Mouse (Mus musculus): ENCODE measurements at regions not wholly inside any gene's neighbourhood (a gene's known extent, or its start where the extent isn't known, plus 50 kb on each side); places are given as distances from the start of the nearest gene placed in this dataset.

DNA sequence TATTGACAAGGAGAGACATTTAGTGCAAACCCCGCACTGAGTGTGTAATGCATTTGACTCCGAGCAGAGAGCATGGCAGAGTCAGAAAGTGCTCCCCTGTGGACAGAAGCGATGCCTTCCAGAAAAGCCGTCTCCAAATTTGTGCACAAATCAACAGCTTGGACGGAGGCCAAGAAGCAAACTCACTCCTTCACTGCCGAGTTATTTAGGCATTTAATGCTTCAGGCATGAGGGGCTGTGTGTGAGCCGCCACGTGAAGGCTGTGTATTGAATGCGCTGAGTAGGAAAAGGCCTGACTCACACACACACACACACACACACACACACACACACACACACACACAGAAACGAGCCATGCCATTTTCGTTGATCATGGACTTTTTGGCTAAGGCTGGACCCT, 453.7 kb downstream of the Cd83 start:
- no peak for DNase-seq (ENCODE audit: low read depth, low spot score)

- DNase-seq (ENCODE audit: low read depth, low spot score), result no peak
Observed at GRCm38 (mm10) chr13:44243211-44243610, 458.6 kb downstream of the Cd83 start.

DNA sequence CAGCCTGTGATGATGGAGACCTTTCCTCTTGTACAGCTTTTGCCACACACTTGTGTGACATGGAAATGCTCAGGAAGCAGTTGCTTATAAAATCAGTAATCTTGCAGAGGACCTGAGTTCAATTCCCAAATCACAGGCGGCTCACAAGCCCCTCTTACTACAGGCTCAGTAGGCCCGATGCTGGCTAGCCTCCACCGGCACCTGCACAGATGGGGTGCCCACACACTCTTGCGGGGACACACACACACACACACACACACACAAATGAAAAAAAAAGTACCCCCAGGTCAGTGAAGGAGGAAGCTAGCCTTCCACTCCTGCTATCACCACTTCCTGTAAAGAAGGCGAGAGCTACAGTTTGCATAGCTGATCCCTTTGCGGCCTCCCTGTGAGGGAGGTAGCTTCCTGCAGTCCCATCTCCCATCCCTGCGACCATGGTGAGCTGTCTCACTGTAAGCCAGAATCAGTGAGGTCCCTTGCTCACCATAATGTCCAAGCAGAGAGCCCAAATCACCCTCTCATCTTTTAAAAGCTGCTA, 462.2 kb downstream of the Cd83 start:
- DNase-seq (ENCODE audit: low read depth, low spot score), result no peak

- DNase-seq (ENCODE audit: low read depth, low spot score), result no peak
Observed at GRCm38 (mm10) chr13:44247861-44248260, 463.3 kb downstream of the Cd83 start.

DNA sequence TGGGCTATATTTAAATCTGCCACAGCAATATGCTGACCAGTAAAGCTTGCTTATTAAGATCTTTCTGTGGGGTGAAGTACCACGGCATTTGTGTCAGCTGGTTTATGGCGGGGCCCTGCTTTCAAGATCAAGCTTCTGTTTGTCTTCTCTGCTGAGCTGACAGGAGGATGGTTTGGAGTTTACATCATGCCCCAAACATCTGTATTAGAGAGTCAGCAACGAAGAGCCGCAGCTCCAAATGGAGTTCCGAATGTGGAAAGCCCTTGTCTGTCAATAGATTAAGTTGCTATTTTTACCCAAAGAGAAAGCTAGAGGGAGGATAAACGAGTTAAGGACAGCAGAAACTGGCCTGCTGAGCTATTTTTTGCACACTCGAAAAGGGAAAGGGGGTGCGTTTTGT, 463.8 kb downstream of the Cd83 start:
- no peak for DNase-seq (ENCODE audit: low read depth, low spot score)

GRCm38 (mm10) chr13:44249119-44249518, 464.5 kb downstream of the Cd83 start:
- no peak for DNase-seq (ENCODE audit: low read depth, low spot score)

DNA sequence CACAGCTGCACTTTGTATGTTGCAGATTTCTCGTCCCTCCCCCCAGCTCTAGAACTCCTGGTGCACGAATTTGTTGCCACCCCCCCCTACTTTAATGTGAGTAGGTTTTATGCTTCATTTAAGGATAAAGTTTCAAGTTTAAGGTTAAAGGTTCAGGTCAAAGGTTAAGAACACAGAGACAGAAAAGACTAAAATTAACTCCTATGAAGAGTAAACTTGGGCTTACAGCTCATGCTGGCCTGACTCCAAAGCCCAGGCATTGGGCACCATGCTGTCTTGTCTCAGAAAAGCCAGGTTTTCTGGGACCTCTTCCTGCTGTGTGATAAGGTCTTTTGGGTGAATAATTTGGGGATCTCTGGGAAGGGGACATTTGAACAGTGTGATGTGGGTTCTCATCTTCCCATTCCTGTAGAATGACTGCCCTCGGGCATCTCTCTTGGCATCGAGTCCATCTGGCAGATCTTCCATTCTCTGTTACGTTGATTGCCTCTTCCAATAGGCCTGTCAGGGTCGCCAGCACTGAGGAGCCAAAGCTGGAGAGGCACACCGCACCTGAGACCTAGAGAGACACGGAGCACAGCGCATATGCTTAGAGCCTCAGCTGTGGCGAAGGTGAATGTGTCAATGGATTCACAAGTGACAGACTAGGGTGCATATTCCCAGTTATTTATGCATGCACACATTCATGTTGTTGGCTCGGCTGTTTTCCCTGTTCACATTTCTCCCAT, 466.1 kb downstream of the Cd83 start:
- DNase-seq (ENCODE audit: low read depth, low spot score), result no peak

DNA sequence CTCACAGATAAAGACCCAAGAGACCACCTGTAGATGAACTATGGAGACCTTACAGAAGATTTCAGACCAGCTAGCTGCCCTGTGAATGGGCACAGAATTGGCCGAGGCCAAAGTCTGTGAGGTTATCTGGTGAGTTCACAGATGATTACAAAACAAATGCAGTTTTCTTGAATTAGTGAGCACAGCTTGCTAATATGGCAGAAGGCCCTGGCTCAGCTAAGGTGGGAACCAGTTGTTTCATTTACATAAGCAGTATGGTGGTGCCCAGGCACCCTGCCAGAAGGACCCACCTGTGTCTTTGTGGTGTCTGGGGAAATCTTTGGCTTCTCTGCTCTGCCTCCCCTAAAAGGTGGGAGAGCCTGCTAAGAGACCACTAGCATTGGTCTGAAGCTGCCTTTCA, 466.9 kb downstream of the Cd83 start:
- no peak for DNase-seq (ENCODE audit: low read depth, low spot score)

- DNase-seq (ENCODE audit: low read depth, low spot score), result no peak
Observed at GRCm38 (mm10) chr13:44252496-44252895, 467.9 kb downstream of the Cd83 start.

GRCm38 (mm10) chr13:44258422-44258821, 470.9 kb upstream of the Jarid2 start:
- no peak for DNase-seq (ENCODE audit: low read depth, low spot score)

- no peak for DNase-seq (ENCODE audit: low read depth, low spot score)
Observed at GRCm38 (mm10) chr13:44260039-44260438, 469.2 kb upstream of the Jarid2 start.

DNA sequence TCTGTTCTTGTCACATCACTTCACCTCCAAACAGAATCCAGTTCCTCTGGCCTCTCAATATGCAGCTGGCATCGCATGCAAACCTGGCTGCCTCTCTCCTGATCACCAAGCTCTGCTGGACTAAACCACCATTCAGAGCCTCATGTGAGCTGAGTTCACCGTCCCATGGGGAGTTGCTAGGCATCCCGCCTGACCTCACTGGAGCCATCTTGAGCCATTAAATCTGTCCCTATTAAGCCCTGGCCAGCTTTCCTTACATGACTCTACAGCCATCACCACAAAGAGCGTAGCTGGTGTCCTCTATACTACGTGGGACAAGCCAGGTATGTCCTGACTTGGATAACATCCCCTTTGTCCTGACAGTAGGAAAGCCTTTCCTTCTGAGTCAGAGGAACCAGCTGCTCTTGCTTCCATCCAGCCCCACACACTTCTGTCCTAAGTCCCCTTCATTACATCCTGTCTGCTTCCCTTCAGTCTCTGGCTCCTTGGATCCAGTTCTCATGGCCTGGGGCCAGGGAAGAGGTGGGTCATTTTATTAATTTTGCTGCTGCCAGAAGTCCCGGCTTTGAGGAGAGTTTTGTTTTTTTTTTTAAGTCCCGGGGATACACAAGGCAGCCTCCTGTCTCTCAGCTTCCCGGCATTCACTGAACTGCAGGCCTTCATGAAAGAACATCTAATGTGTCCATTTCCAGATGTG, 468.5 kb upstream of the Jarid2 start:
- no peak for DNase-seq (ENCODE audit: low read depth, low spot score)

GRCm38 (mm10) chr13:44272746-44273524, 456.3 kb upstream of the Jarid2 start:
- DNase-seq (ENCODE audit: low read depth, low spot score), result no peak

- DNase-seq (ENCODE audit: low read depth, low spot score), result no peak
Observed at GRCm38 (mm10) chr13:44277952-44278351, 451.3 kb upstream of the Jarid2 start.

- no peak for DNase-seq (ENCODE audit: low read depth, low spot score)
Observed at GRCm38 (mm10) chr13:44279036-44279435, 450.2 kb upstream of the Jarid2 start.

DNA sequence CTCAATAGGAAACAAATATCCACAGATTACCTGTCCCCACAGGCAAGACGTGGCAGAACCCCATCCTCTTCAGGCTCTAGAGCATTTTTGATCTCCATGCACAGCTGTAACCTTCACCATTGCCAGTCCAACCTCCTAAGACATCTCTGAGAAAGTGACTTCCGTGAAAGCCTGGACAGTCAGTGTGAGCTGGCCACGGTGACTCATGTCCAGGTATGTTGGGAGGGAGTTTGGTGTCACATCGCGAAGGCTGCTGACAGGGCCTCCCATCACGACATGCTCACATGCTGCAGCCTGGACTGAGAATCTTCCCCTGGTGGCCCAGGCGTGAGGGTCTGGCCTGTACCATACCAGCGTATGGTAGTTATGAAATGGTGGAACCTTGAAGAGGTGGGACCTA, 449.0 kb upstream of the Jarid2 start:
- DNase-seq (ENCODE audit: low read depth, low spot score), result no peak

DNA sequence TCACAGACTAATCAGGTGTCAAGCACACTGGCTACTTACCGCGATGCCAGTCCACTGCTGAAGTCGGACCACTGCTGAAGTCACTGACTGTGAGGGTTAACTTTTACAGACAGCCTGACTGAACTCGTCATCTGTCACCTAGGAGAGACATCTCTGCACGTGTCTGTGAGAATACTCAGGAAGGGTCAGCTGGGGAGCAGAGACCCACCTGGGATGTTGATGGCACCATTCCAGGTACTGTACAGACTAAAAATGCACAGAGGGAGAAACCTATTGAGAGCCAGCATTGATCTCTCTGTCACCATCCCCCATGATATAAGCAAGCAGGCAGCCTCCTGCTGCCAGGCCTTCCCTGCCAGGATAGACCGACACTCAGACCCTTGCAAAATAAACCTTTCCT, 447.5 kb upstream of the Jarid2 start:
- no peak for DNase-seq (ENCODE audit: low read depth, low spot score)

DNA sequence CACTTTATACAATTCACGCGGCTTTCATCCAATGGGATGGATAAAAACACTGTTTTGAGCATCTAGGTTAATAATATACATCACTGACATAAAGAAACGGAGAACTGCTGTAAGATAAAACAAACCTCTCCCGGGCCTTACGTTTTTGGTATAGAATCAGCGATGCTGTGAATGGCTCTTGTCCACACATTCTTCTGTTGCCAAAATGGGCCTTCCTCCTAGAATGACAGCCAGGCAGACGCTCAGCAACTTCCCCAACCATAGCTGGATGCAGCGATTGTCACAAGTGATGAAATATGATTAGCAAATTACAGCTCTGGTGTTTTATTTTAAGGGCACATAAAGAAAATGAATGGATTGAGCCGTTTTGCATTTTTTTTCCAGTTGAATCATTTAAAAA, 447.0 kb upstream of the Jarid2 start:
- no peak for DNase-seq (ENCODE audit: low read depth, low spot score)

DNA sequence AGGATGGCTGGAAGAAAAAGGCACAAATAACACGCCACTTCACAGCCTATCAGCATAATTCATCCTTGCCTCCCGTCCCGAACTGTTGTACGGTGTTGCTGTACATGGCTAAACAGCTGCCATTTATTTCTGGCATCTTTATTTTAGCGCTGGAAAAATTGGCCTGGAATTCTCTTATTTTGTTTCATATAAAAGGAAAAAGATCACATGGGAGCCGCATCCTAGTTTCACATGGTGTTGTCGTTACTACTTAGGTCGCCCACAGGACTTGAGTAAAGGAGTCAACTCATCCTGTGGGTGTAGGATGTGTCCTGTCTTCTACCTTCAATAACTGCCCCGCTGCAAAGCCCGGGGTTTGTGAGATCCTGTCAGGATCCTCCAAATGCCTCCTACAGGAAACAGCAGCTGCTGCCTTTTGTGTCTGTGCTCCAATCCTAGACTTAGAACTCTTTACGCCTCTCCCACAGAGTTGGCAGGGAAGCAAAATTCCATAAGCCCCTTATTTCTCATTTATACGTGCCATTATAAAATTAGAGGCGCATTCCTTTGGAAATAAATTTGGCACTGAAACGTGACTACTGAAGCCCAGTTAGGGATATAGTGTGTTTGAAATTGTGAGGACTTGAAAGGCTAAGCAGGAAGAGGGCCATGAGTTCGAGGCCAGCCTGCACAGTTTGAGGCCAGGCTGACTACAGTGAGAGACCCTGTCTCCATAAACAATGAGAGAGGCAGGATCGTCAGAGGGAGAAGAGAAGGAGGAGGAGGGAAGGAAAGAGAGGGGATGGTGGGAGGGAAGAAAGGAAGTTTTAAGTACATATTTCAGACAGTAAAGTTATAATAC, 446.3 kb upstream of the Jarid2 start:
- no peak for DNase-seq (ENCODE audit: low read depth, low spot score)

DNA sequence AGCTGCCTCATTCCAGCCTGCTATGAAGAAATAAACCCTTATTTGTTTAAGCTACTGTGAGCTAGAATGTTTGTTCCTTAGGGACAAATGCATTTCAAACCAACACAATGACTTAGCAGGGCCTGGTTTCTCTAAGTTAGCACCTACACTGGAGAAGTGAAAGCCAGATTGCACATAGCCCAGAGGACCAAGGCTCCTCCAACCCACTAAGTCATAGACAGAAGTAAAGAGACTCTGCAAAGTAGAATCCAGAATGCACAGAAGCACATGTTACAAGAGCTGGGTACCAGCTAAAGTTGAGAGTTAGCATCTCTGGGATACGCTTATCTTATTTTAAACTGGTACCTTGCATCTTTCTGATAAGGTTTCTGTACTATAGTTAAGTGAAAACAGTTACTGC, 443.4 kb upstream of the Jarid2 start:
- no peak for DNase-seq (ENCODE audit: low read depth, low spot score)

DNA sequence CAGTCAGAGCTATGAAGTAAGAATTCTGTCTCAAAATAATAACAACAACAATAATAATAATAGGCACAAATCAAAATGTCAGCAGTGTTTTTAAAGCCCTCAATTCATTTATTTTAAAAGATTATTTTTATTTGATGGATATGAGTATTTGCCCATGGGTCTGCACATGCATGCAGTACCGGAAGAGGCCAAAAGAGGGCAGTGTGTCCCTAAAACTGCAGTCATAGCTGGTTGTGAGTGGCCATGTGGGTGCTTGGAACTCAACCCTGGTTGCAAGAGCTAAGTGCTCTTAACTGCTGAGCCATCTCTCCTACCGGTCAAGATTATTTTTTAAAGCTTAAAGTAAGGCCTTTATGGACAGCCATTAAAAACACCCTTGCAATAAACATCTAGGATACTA, 439.1 kb upstream of the Jarid2 start:
- no peak for DNase-seq (ENCODE audit: low read depth, low spot score)
